ENCODE assay signal across 10 mouse cellular contexts in the genomic region with DNA sequence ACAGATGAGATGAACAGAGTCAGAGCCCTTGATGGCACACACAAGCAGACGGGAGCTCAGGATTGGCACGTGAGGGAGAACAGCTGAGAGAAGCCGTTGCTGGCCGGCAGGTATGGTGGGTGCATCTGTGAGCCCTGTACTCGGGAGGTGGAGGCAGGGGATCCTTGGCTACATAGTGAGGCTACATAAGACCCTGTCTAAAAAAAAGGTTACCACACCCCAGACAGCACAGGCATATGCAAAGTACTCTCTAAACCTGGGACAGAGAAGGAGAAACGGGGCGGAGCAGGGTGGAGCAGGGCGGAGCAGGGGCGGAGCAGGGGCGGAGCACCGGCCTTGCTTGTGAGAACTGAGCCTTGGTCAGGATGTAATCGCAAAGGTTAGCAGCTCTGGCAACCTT. TPM values are rescaled to one million over a fixed set of nuclear protein-coding genes. Genes with fewer than 3 reads are reported as not detected.
DNase-seq lines count a peak whose midpoint lies in the region; ATAC-seq and TF ChIP-seq lines count a peak whose summit lies in the region.
"Had no signal": no experiment of that assay in that cellular context is flagged by ENCODE, and none has a peak within 500 bp of the region (broad histone marks: within the 10 kb centered on the region; RNA-seq: fewer than 3 reads in every experiment).

No protein-coding gene starts in this region.

- no peak for TF ChIP-seq CTCF in hindbrain, postnatal 0 days (IDR thresholded peaks at IDR 0.05; ENCODE audit: low read depth)

- no peak overlapping the region for H3K27ac ChIP-seq in hindbrain, postnatal 0 days
- H3K27ac ChIP-seq: embryonic facial prominence, embryonic 13.5 days; macrophage had no signal

- H3K4me2 ChIP-seq in hindbrain, postnatal 0 days (ENCODE audit: low read depth, low read length): no peak overlapping the region
- H3K4me2 ChIP-seq: embryonic facial prominence, embryonic 13.5 days had no signal

- ATAC-seq in erythroblast, adult 5-6 weeks (replicated peaks; ENCODE audit: low FRiP score, poor library complexity, severe bottlenecking): peak; percentile 79
- no peak for ATAC-seq in hindbrain, postnatal 0 days

- peaks cover 15% of the 10 kb centered on the region for H3K36me3 ChIP-seq in hindbrain, postnatal 0 days (ENCODE audit: insufficient read depth, low read length)

- no peak overlapping the region for H3K9ac ChIP-seq in hindbrain, postnatal 0 days (replicated peaks; ENCODE audit: low read length)
- H3K9ac ChIP-seq: embryonic facial prominence, embryonic 13.5 days had no signal

- 0 out of 2 replicates have a peak, but pooled peaks cover 5% of the 10 kb centered on the region for H3K4me1 ChIP-seq in hindbrain, postnatal 0 days (ENCODE audit: insufficient read depth, low read length)

- peak; percentile 10 to 31 for DNase-seq in layer of hippocampus, postnatal 10 days (ENCODE audit: low spot score in 2 of 2)
- DNase-seq in layer of hippocampus, adult 8-10 months (ENCODE audit: low spot score in 2 of 2): no peak
- DNase-seq in R1 (ENCODE audit: low read depth, low spot score): peak; percentile 79
- peak; percentile 67 to 74 for DNase-seq in kidney, postnatal 4 days
- peak; percentile 62 to 70 for DNase-seq in spleen, postnatal 36 days (ENCODE audit: low spot score in 2 of 2)
- no peak for DNase-seq in hindbrain, postnatal 0 days (ENCODE audit: low spot score)
- DNase-seq in layer of hippocampus, postnatal 25 days (ENCODE audit: extremely low spot score in 1 of 2, low spot score in 1 of 2): no peak

- 36% methylated on average over 12 of the region's 12 CpGs for WGBS in hindbrain, postnatal 0 days

- H3K4me3 ChIP-seq in hindbrain, postnatal 0 days (ENCODE audit: low read length): no peak overlapping the region
- H3K4me3 ChIP-seq: embryonic facial prominence, embryonic 13.5 days had no signal

- no peaks in the 10 kb centered on the region for H3K9me3 ChIP-seq in hindbrain, postnatal 0 days (ENCODE audit: low read length)
- H3K9me3 ChIP-seq: embryonic facial prominence, embryonic 13.5 days had no signal

- H3K27me3 ChIP-seq in hindbrain, postnatal 0 days (ENCODE audit: insufficient read depth, low read length): no peaks in the 10 kb centered on the region
- H3K27me3 ChIP-seq: embryonic facial prominence, embryonic 13.5 days had no signal

RNA-seq across cellular contexts. Expression of a gene that starts 2.8 kb away (rescaled TPM):
- 10 to 100 TPM; 17.7 to 20.1 TPM for total RNA-seq in layer of hippocampus, postnatal 10 days (2021)
- 10 to 100 TPM; 10.0 to 12.4 (median 11.0) TPM for total RNA-seq in layer of hippocampus, adult 8-10 months (2022)
- 5.6 and 16.1 TPM in 2 replicates for total RNA-seq in erythroblast, adult 5-6 weeks (2015; ENCODE audit: low replicate concordance)
- 12.4 and 17.8 TPM in 2 replicates for total RNA-seq in erythroblast, adult 5-6 weeks (2017; ENCODE audit: low replicate concordance)
- total RNA-seq in hindbrain, postnatal 0 days (2014; rRNA removed): 20.7 and 24.4 TPM in 2 replicates
- 28.8 and 29.7 TPM in 2 replicates for polyA plus RNA-seq in hindbrain, postnatal 0 days (2015; fragmentation: Nextera tagmentation; extraction: Ambion mirVana)
- 10 to 100 TPM; 11.1 to 13.1 TPM for total RNA-seq in layer of hippocampus, postnatal 25 days (2021)

RNA-seq across cellular contexts. Expression of a gene that starts 26.8 kb away (rescaled TPM):
- total RNA-seq in layer of hippocampus, postnatal 10 days (2021): 10 to 100 TPM; 25.7 to 29.2 TPM
- total RNA-seq in layer of hippocampus, adult 8-10 months (2022): 10 to 100 TPM; 21.9 to 27.1 (median 24.0) TPM
- 11.9 and 12.5 TPM in 2 replicates for total RNA-seq in erythroblast, adult 5-6 weeks (2015; ENCODE audit: low replicate concordance)
- total RNA-seq in erythroblast, adult 5-6 weeks (2017; ENCODE audit: low replicate concordance): 12.4 and 13.2 TPM in 2 replicates
- total RNA-seq in hindbrain, postnatal 0 days (2014; rRNA removed): 53.2 and 79.3 TPM in 2 replicates
- polyA plus RNA-seq in hindbrain, postnatal 0 days (2015; fragmentation: Nextera tagmentation; extraction: Ambion mirVana): 56.6 and 62.6 TPM in 2 replicates
- total RNA-seq in layer of hippocampus, postnatal 25 days (2021): 10 to 100 TPM; 19.6 to 23.2 TPM

RNA-seq across cellular contexts. Expression of a gene that starts 53.0 kb away (rescaled TPM):
- total RNA-seq in layer of hippocampus, postnatal 10 days (2021): 1 to 10 TPM; 1.8 to 2.6 TPM
- total RNA-seq in layer of hippocampus, adult 8-10 months (2022): 1 to 10 TPM; 1.4 to 2.8 (median 1.9) TPM
- not detected in 2 replicates for total RNA-seq in erythroblast, adult 5-6 weeks (2015; ENCODE audit: low replicate concordance)
- not detected in 2 replicates for total RNA-seq in erythroblast, adult 5-6 weeks (2017; ENCODE audit: low replicate concordance)
- total RNA-seq in hindbrain, postnatal 0 days (2014; rRNA removed): 4.9 and 5.4 TPM in 2 replicates
- polyA plus RNA-seq in hindbrain, postnatal 0 days (2015; fragmentation: Nextera tagmentation; extraction: Ambion mirVana): 5.1 and 5.9 TPM in 2 replicates
- total RNA-seq in layer of hippocampus, postnatal 25 days (2021): 1 to 10 TPM; 1.7 TPM

Comparison
In these comparisons a context has a peak if more than half of its experiments do, and no peak if none do; other contexts are left out.
1. DNase-seq: peak in layer of hippocampus, postnatal 10 days (2 of 2), R1 (single experiment), kidney, postnatal 4 days (2 of 2) and spleen, postnatal 36 days (2 of 2); none in layer of hippocampus, adult 8-10 months (0 of 2), hindbrain, postnatal 0 days (single experiment) and layer of hippocampus, postnatal 25 days (0 of 2).